Mouse (Mus musculus) forebrain, embryonic 13.5 days (tissue): ENCODE data around the gene Macrod2. TPM values are rescaled to one million over a fixed set of nuclear protein-coding genes. Genes with fewer than 3 reads are reported as not detected.
A peak's percentile ranks its signal among the peaks of the same experiment; 100 is the strongest.

Source experiments
- ATAC-seq: fragments of 200-750 bp; cut with Nextera tagmentation; 2 replicates; pipeline ENCODE4 v1.8.0; 2017
- H3K27ac ChIP-seq: fragments of 300-500 bp; sonication (generic); 2 replicates; pipeline ENCODE4 v1.5.1; 2015; ENCODE audit warnings: inconsistent platforms, mild to moderate bottlenecking, moderate library complexity
- H3K27me3 ChIP-seq: fragments of 300-500 bp; sonication (generic); 2 replicates; pipeline ENCODE4 v1.6.1; 2015; ENCODE audit warnings: mild to moderate bottlenecking, inconsistent platforms
- H3K36me3 ChIP-seq: fragments of 300-500 bp; sonication (generic); 2 replicates; pipeline ENCODE4 v1.6.1; 2015; ENCODE audit warnings: mild to moderate bottlenecking, inconsistent platforms; ENCODE audit not compliant: poor library complexity, severe bottlenecking
- H3K4me1 ChIP-seq: fragments of 300-500 bp; sonication (generic); 2 replicates; pipeline ENCODE4 v1.6.1; 2015; ENCODE audit warnings: inconsistent platforms
- H3K4me2 ChIP-seq: fragments of 300-500 bp; sonication (generic); 2 replicates; pipeline ENCODE4 v1.6.1; 2015; ENCODE audit warnings: inconsistent platforms, mild to moderate bottlenecking, moderate library complexity
- H3K4me3 ChIP-seq: fragments of 300-500 bp; sonication (generic); 2 replicates; pipeline ENCODE4 v1.5.1; 2015; ENCODE audit warnings: mild to moderate bottlenecking, inconsistent platforms
- H3K9ac ChIP-seq: fragments of 300-500 bp; sonication (generic); 2 replicates; pipeline ENCODE4 v1.6.1; 2015; ENCODE audit warnings: mild to moderate bottlenecking, inconsistent platforms
- H3K9me3 ChIP-seq: fragments of 300-500 bp; sonication (generic); replicated peaks from 2 replicates; pipeline ENCODE4 v1.6.1; 2016; ENCODE audit warnings: inconsistent platforms
- WGBS: fragments of 180-500 bp; shearing (Covaris S2); methylation state at CpG from one replicate; pipeline ENCODE4 v1.1.7; 2015; 5-methylcytosine and 5-hydroxymethylcytosine counted together
- polyA plus RNA-seq: library from polyadenylated mRNA; unstranded; fragments of >200 nt; fragmentation: Nextera tagmentation; extraction: Ambion mirVana; gene quantifications from 2 replicates; pipeline ENCODE4 v1.2.1, GENCODE M21; 2015

Gene Macrod2
- polyA plus RNA-seq, 1 experiment from 2014 or later = 73.5 TPM

- H3K4me3 ChIP-seq = peak overlapping the region; percentile 57
- peak overlapping the region; percentile 81 for H3K9ac ChIP-seq
- H3K27ac ChIP-seq = peak overlapping the region; percentile 91
- H3K4me2 ChIP-seq = peak overlapping the region; percentile 65
- H3K36me3 ChIP-seq = no peaks in the 10 kb centered on the region
- H3K9me3 ChIP-seq = no peaks in the 10 kb centered on the region
- ATAC-seq = peak; percentile 37
- peaks cover 30% of the 10 kb centered on the region for H3K4me1 ChIP-seq
- WGBS = under 1% methylated on average over 12 of the region's 12 CpGs
- H3K27me3 ChIP-seq = 0 out of 2 replicates have a peak, but pooled peaks cover 2% of the 10 kb centered on the region
These were observed 275.3 kb downstream of the Macrod2 start for GRCm38 (mm10) chr2:140670457-140670856.

- under 1% methylated on average over 26 of the region's 26 CpGs for WGBS
- Histone ChIP-seq H3K4me2 (peak within 1 kb of the TSS; percentile 65), H3K27me3 (0 out of 2 replicates have a peak, but pooled peaks cover 5% of the 10 kb centered on the region), H3K27ac (peak within 1 kb of the TSS; percentile 91), H3K9ac (peak within 1 kb of the TSS; percentile 81), H3K4me1 (peaks cover 25% of the 10 kb centered on the region), H3K9me3 (no peaks in the 10 kb centered on the region), H3K36me3 (no peaks in the 10 kb centered on the region), H3K4me3 (peak within 1 kb of the TSS; percentile 57)
- peak; percentile 98 for ATAC-seq
These were observed 276.0 kb downstream of the Macrod2 start, which contains the start of gene Flrt3 for GRCm38 (mm10) chr2:140670963-140671702. TSS of gene Flrt3 (minus strand) at chr2:140671469.

GRCm38 (mm10) chr2:140673466-140673865 is 278.4 kb downstream of the Macrod2 start:
- peaks cover 10% of the 10 kb centered on the region; the same call in 1 of the 2 replicates for H3K4me1 ChIP-seq
- no peak overlapping the region for H3K4me2 ChIP-seq
- no peak overlapping the region for H3K4me3 ChIP-seq
- no peaks in the 10 kb centered on the region for H3K9me3 ChIP-seq
- no peaks in the 10 kb centered on the region for H3K36me3 ChIP-seq
- ATAC-seq = no peak
- WGBS = 94% methylated on average over 5 of the region's 5 CpGs
- 0 out of 2 replicates have a peak, but pooled peaks cover 5% of the 10 kb centered on the region for H3K27me3 ChIP-seq
- H3K9ac ChIP-seq = no peak overlapping the region
- H3K27ac ChIP-seq = no peak overlapping the region

DNA sequence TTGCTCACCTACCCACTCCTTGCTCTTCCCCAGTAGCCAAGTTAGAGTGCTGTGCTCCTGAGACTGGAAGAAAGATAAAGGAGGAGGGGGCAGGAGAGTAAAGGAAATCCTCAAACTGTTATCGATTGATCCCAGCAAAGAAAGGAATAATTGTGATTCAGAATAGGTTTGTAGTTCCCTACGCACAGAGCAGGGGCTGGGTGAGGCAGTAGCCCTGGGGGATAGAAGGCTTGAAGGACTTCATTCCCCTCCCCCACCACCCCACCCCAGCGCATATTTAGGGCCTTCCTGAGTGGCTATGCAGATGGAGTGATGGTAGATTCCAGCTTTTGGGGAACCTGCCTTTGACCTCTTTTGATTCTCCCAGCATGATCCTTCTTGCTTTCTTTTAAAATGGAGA is 281.6 kb downstream of the Macrod2 start:
- no peak overlapping the region for H3K4me2 ChIP-seq
- WGBS = 21% methylated on average over 3 of the region's 3 CpGs
- H3K9me3 ChIP-seq = no peaks in the 10 kb centered on the region
- H3K4me1 ChIP-seq = no peaks in the 10 kb centered on the region
- no peak overlapping the region for H3K27ac ChIP-seq
- H3K27me3 ChIP-seq = 0 out of 2 replicates have a peak, but pooled peaks cover 5% of the 10 kb centered on the region
- H3K4me3 ChIP-seq = no peak overlapping the region
- H3K9ac ChIP-seq = no peak overlapping the region
- ATAC-seq = no peak
- H3K36me3 ChIP-seq = no peaks in the 10 kb centered on the region

- H3K27ac ChIP-seq = no peak overlapping the region
- H3K4me3 ChIP-seq = no peak overlapping the region
- H3K36me3 ChIP-seq = no peaks in the 10 kb centered on the region
- H3K9ac ChIP-seq = no peak overlapping the region
- no peak for ATAC-seq
- no peaks in the 10 kb centered on the region for H3K9me3 ChIP-seq
- H3K4me1 ChIP-seq = no peaks in the 10 kb centered on the region
- peaks cover 2% of the 10 kb centered on the region; the same call in 1 of the 2 replicates for H3K27me3 ChIP-seq
- H3K4me2 ChIP-seq = no peak overlapping the region
- WGBS = 89% methylated on average over 2 of the region's 2 CpGs
These were observed 295.8 kb downstream of the Macrod2 start for GRCm38 (mm10) chr2:140690906-140691305.

- ATAC-seq = no peak
- Histone ChIP-seq H3K4me3 (no peak overlapping the region), H3K27ac (no peak overlapping the region), H3K9ac (no peak overlapping the region), H3K4me2 (no peak overlapping the region), H3K9me3 (no peaks in the 10 kb centered on the region), H3K27me3 (peaks cover 2% of the 10 kb centered on the region; the same call in 1 of the 2 replicates), H3K36me3 (no peaks in the 10 kb centered on the region), H3K4me1 (no peaks in the 10 kb centered on the region)
- 97% methylated on average over 1 of the region's 1 CpGs for WGBS
These were observed 296.3 kb downstream of the Macrod2 start for GRCm38 (mm10) chr2:140691403-140691802.

- Histone ChIP-seq H3K4me1 (peaks cover 2% of the 10 kb centered on the region; the same call in 1 of the 2 replicates), H3K9ac (no peak overlapping the region), H3K4me3 (no peak overlapping the region), H3K4me2 (no peak overlapping the region), H3K27me3 (peaks cover 2% of the 10 kb centered on the region; the same call in 1 of the 2 replicates), H3K36me3 (no peaks in the 10 kb centered on the region), H3K27ac (no peak overlapping the region), H3K9me3 (no peaks in the 10 kb centered on the region)
- WGBS = 83% methylated on average over 4 of the region's 4 CpGs
- ATAC-seq = no peak
These were observed 297.4 kb downstream of the Macrod2 start for GRCm38 (mm10) chr2:140692461-140692860.

- no peak overlapping the region for H3K4me2 ChIP-seq
- ATAC-seq = no peak
- peaks cover 2% of the 10 kb centered on the region; the same call in 1 of the 2 replicates for H3K27me3 ChIP-seq
- no peak overlapping the region for H3K4me3 ChIP-seq
- H3K36me3 ChIP-seq = no peaks in the 10 kb centered on the region
- H3K27ac ChIP-seq = no peak overlapping the region
- H3K4me1 ChIP-seq = peaks cover 11% of the 10 kb centered on the region
- 92% methylated on average over 5 of the region's 5 CpGs for WGBS
- no peaks in the 10 kb centered on the region for H3K9me3 ChIP-seq
- no peak overlapping the region for H3K9ac ChIP-seq
These were observed 298.7 kb downstream of the Macrod2 start for GRCm38 (mm10) chr2:140693845-140694244.

DNA sequence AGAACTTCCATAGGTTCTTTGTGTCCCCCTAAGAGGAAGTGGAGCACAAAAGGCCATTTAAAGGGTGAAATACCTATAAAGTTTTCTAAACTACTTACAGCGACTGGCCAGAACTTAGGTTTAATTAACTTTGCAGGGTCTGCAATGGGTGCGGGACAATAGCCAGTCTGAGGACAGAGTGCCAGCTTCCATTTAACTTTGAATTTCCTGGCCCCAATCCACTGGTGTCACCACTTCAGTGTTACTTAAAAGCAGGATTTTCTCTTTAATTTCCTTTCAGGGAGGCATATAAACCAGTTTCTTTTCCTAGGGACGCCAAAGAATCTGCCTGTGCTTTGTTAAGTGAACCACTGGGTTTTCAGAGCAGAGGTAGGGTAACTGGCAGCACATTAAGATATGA is 303.5 kb downstream of the Macrod2 start:
- Histone ChIP-seq H3K9me3 (no peaks in the 10 kb centered on the region), H3K27me3 (peaks cover 5% of the 10 kb centered on the region; the same call in 1 of the 2 replicates), H3K4me1 (peaks cover 24% of the 10 kb centered on the region), H3K4me3 (no peak overlapping the region), H3K36me3 (no peaks in the 10 kb centered on the region), H3K27ac (no peak overlapping the region), H3K4me2 (peak overlapping the region; percentile 7), H3K9ac (no peak overlapping the region)
- no peak for ATAC-seq
- under 1% methylated on average over 3 of the region's 3 CpGs for WGBS

GRCm38 (mm10) chr2:140703377-140703776 is 308.3 kb downstream of the Macrod2 start:
- Histone ChIP-seq H3K27ac (no peak overlapping the region), H3K4me1 (peaks cover 37% of the 10 kb centered on the region), H3K36me3 (no peaks in the 10 kb centered on the region), H3K4me2 (no peak overlapping the region), H3K27me3 (peaks cover 5% of the 10 kb centered on the region; the same call in 1 of the 2 replicates), H3K9me3 (no peaks in the 10 kb centered on the region), H3K4me3 (no peak overlapping the region), H3K9ac (no peak overlapping the region)
- 9% methylated on average over 4 of the region's 4 CpGs for WGBS
- ATAC-seq = peak; percentile 55; the same call in 1 of the 2 replicates

- H3K36me3 ChIP-seq = no peaks in the 10 kb centered on the region
- H3K4me3 ChIP-seq = no peak overlapping the region
- peaks cover 5% of the 10 kb centered on the region; the same call in 1 of the 2 replicates for H3K27me3 ChIP-seq
- H3K9me3 ChIP-seq = no peaks in the 10 kb centered on the region
- no peak overlapping the region for H3K4me2 ChIP-seq
- 3% methylated on average over 3 of the region's 3 CpGs for WGBS
- ATAC-seq = no peak
- H3K9ac ChIP-seq = no peak overlapping the region
- H3K4me1 ChIP-seq = peaks cover 29% of the 10 kb centered on the region
- no peak overlapping the region for H3K27ac ChIP-seq
These were observed 309.0 kb downstream of the Macrod2 start for GRCm38 (mm10) chr2:140704146-140704545.

- ATAC-seq = peak; percentile 40; the same call in 1 of the 2 replicates
- WGBS = 0% methylated on average over 2 of the region's 2 CpGs
- no peaks in the 10 kb centered on the region for H3K9me3 ChIP-seq
- peak overlapping the region; percentile 19 for H3K4me2 ChIP-seq
- H3K4me3 ChIP-seq = no peak overlapping the region
- no peak overlapping the region for H3K9ac ChIP-seq
- peaks cover 5% of the 10 kb centered on the region; the same call in 1 of the 2 replicates for H3K27me3 ChIP-seq
- no peak overlapping the region for H3K27ac ChIP-seq
- peaks cover 24% of the 10 kb centered on the region for H3K4me1 ChIP-seq
- no peaks in the 10 kb centered on the region for H3K36me3 ChIP-seq
These were observed 310.2 kb downstream of the Macrod2 start for GRCm38 (mm10) chr2:140705278-140705677.
